Mouse (Mus musculus) hindbrain, postnatal 0 days (tissue): Measurements from ENCODE around the gene A830031A19Rik. TPM values are rescaled to one million over a fixed set of nuclear protein-coding genes. Genes with fewer than 3 reads are reported as not detected.
A peak's percentile ranks its signal among the peaks of the same experiment; 100 is the strongest.

Experiments
- ATAC-seq: fragments of 200-750 bp; cut with Nextera tagmentation; 2 replicates; pipeline ENCODE4 v1.8.0; 2017; ENCODE audit warnings: mild to moderate bottlenecking, moderate TSS enrichment, moderate library complexity
- DNase-seq: peaks from one replicate; pipeline ENCODE4 v3.0.0-alpha.2; 2015; ENCODE audit warnings: low spot score
- H3K27ac ChIP-seq: fragments of 300-500 bp; sonication (generic); 2 replicates; pipeline ENCODE4 v1.5.1; 2014; ENCODE audit warnings: mild to moderate bottlenecking
- H3K27me3 ChIP-seq: fragments of 300-500 bp; sonication (generic); 2 replicates; pipeline ENCODE4 v1.6.1; 2014; ENCODE audit warnings: low read length, mixed read lengths; ENCODE audit not compliant: insufficient read depth
- H3K36me3 ChIP-seq: fragments of 300-500 bp; sonication (generic); 2 replicates; pipeline ENCODE4 v1.6.1; 2014; ENCODE audit warnings: low read length, mixed read lengths; ENCODE audit not compliant: insufficient read depth
- H3K4me1 ChIP-seq: fragments of 300-500 bp; sonication (generic); 2 replicates; pipeline ENCODE4 v1.6.1; 2014; ENCODE audit warnings: antibody characterized with exemption, low read length, mixed read lengths; ENCODE audit not compliant: insufficient read depth
- H3K4me2 ChIP-seq: fragments of 300-500 bp; sonication (generic); 2 replicates; pipeline ENCODE4 v1.6.1; 2014; ENCODE audit warnings: low read depth, mild to moderate bottlenecking, low read length, moderate library complexity, mixed read lengths
- H3K4me3 ChIP-seq: fragments of 300-500 bp; sonication (generic); 2 replicates; pipeline ENCODE4 v1.5.1; 2014; ENCODE audit warnings: low read length
- H3K9ac ChIP-seq: fragments of 300-500 bp; sonication (generic); replicated peaks from 2 replicates; pipeline ENCODE4 v1.6.1; 2014; ENCODE audit warnings: mild to moderate bottlenecking, low read length, moderate library complexity, mixed read lengths
- H3K9me3 ChIP-seq: fragments of 300-500 bp; sonication (generic); 2 replicates; pipeline ENCODE4 v1.6.1; 2016; ENCODE audit warnings: low read length, mixed read lengths
- CTCF ChIP-seq: IDR thresholded peaks from 2 replicates; pipeline ENCODE4 v1.5.1; 2016; ENCODE audit warnings: antibody characterized with exemption, control low read depth, low read depth
- WGBS: fragments of 180-500 bp; shearing (Covaris S2); extraction: QIAGEN DNeasy Blood & Tissue Kit; methylation state at CpG from one replicate; pipeline ENCODE4 v1.1.7; 2014; 5-methylcytosine and 5-hydroxymethylcytosine counted together
- polyA plus RNA-seq: library from polyadenylated mRNA; unstranded; fragments of >200 nt; fragmentation: Nextera tagmentation; extraction: Ambion mirVana; gene quantifications from 2 replicates; pipeline ENCODE4 v1.2.1, GENCODE M21; 2015
- total RNA-seq: library from RNA; depleted of rRNA; stranded (reverse); fragments of >200 nt; gene quantifications from 2 replicates; pipeline ENCODE4 v1.2.3, GENCODE M21; 2014

A830031A19Rik gene
- total and polyA plus RNA-seq, 2 experiments from 2014 or later: not detected

DNA sequence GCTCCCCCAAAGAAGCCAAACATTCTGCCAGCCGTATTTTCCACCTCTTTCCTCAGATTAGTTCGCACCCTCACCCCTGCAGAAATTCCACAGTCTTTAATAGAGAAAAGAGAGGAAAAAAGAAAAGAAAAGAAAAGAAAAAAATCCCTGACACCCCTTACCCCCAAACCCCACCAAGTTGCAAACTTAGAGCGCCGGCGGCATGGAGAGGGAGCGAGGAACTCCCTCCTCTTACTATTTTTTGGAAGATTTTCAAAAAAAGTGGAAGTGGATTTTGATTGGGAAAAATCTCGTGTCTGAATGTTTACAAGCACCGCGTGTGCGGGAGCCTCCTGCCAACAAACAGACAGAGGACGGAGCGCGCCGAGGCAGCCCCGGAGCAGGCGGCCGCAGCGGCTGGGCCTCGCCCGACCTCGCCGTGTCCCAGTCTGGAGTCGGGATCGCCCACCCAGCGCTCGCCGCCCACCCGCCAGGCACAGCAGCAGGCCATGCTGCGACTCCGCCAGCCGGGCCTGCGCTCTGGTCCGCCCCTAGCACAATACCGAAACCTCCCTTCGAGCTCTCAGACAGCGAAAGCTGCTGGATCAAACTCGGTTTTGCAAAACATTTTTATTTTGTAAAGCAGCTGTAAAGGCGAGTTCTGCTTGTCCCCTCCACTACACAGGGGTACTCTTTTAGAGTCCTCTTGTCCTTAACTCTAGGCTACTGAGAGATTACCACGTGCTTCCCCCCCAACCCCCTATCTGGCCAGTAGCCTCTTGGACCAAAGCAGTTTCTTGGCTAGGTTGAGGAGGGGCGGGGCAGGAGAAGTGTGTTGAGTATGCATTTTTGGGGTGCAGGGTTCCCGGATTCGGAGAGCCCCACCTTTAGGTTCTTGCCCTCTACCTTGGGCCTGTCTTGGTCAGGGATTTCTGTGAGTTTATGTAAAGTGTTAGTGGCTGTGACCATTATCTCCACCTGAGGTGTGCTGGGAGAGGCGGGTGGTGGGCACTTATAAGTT lies 4.8 kb upstream of the A830031A19Rik start:
- peak overlapping the region; percentile 93 for H3K27ac ChIP-seq
- no peaks in the 10 kb centered on the region for H3K36me3 ChIP-seq
- peak overlapping the region; percentile 100 for H3K4me2 ChIP-seq
- DNase-seq (peak; percentile 73), ATAC-seq (no peak)
- no peaks in the 10 kb centered on the region for H3K9me3 ChIP-seq
- H3K9ac ChIP-seq: peak overlapping the region; percentile 74
- no peak for TF ChIP-seq CTCF
- peak overlapping the region; percentile 69 for H3K4me3 ChIP-seq
- no peaks in the 10 kb centered on the region for H3K27me3 ChIP-seq
- WGBS: under 1% methylated on average over 43 of the region's 43 CpGs
- H3K4me1 ChIP-seq: 0 out of 2 replicates have a peak, but pooled peaks cover 7% of the 10 kb centered on the region

DNA sequence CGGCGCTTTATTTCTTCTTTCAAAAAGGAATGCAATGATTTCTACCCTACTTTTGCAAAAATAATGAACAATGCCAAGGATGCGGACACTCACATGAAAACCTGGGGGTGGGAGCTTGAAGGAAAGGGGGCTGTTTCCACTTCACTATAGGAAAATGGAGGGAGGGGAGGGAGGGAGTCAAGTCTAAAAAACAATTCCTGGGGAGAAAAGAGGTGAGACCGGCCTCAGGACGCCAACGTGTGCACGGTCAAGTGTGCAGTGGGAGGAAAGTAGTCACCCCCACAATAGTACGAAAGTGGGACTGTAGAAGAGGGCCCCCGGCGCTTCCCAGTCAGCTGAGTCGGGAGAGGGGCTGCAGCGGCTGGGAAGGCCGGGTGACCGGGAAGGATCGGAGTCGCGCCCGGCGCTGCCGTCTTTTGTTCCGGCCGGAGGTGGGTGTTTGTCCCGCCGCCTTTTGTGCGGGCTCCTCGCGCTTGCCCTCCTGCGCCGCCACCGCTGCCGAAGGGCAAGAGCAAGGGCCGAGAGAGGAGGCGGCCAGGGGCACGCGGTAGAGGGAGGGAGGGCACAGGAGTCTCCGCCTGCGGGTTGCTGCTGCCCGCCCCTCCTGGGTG lies 4.0 kb upstream of the A830031A19Rik start:
- H3K4me3 ChIP-seq: peak overlapping the region; percentile 69
- no peak for DNase-seq
- H3K4me2 ChIP-seq: peak overlapping the region; percentile 100
- peak overlapping the region; percentile 93 for H3K27ac ChIP-seq
- no peak for ATAC-seq
- no peaks in the 10 kb centered on the region for H3K27me3 ChIP-seq
- H3K36me3 ChIP-seq: no peaks in the 10 kb centered on the region
- WGBS: under 1% methylated on average over 38 of the region's 38 CpGs
- no peaks in the 10 kb centered on the region for H3K9me3 ChIP-seq
- TF ChIP-seq CTCF: no peak
- peak overlapping the region; percentile 74 for H3K9ac ChIP-seq
- H3K4me1 ChIP-seq: 0 out of 2 replicates have a peak, but pooled peaks cover 7% of the 10 kb centered on the region

DNA sequence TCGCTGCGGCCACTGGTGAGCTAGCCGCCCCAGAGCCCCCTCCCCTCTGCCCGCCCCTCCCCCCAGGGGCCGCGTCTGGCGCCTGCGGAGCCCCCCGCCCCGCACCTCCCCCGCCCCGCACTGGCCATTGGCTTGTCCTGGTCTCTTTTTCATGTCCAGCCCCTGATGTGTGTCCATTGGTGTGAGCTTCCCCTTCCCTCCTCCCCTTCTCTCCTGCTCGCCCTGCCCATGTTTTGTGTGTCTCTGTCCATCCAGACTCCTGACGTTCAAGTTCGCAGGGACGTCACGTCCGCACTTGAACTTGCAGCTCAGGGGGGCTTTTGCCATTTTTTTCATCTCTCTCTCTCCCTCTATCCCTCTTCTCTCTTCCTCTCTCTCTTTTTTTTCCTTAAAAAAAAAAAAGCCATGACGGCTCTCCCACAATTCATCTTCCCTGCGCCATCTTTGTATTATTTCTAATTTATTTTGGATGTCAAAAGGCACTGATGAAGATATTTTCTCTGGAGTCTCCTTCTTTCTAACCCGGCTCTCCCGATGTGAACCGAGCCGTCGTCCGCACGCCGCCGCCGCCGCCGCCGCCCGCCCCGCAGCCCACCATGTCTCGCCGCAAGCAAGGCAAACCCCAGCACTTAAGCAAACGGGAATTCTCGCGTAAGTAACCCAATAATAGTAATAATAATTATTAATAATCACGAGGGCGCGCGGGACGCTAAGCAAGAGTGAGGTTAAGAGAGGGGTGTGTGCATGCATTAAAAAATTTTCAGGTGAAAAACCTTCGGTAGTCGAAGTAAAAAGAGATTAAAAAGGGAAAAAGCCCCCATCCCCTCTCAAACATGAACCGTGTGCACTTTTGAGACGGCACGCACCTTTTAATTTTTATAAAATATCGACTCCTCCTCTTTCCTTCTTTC lies 3.2 kb upstream of the A830031A19Rik start, which contains the start of gene Bcl11a:
Gene Bcl11a (plus strand): TSS at position 262 of the 911 bp plus-strand sequence.
- WGBS: 1% methylated on average over 38 of the region's 51 CpGs
- Histone ChIP-seq H3K9me3 (no peaks in the 10 kb centered on the region), H3K9ac (peak within 1 kb of the TSS; percentile 74), H3K4me1 (0 out of 2 replicates have a peak, but pooled peaks cover 7% of the 10 kb centered on the region), H3K27me3 (0 out of 2 replicates have a peak, but pooled peaks cover 5% of the 10 kb centered on the region), H3K4me3 (peak within 1 kb of the TSS; percentile 69), H3K27ac (peak within 1 kb of the TSS; percentile 93), H3K36me3 (no peaks in the 10 kb centered on the region), H3K4me2 (peak within 1 kb of the TSS; percentile 100)
- DNase-seq (peak; percentile 85), ATAC-seq (peak; percentile 67)
- TF ChIP-seq CTCF: no peak

DNA sequence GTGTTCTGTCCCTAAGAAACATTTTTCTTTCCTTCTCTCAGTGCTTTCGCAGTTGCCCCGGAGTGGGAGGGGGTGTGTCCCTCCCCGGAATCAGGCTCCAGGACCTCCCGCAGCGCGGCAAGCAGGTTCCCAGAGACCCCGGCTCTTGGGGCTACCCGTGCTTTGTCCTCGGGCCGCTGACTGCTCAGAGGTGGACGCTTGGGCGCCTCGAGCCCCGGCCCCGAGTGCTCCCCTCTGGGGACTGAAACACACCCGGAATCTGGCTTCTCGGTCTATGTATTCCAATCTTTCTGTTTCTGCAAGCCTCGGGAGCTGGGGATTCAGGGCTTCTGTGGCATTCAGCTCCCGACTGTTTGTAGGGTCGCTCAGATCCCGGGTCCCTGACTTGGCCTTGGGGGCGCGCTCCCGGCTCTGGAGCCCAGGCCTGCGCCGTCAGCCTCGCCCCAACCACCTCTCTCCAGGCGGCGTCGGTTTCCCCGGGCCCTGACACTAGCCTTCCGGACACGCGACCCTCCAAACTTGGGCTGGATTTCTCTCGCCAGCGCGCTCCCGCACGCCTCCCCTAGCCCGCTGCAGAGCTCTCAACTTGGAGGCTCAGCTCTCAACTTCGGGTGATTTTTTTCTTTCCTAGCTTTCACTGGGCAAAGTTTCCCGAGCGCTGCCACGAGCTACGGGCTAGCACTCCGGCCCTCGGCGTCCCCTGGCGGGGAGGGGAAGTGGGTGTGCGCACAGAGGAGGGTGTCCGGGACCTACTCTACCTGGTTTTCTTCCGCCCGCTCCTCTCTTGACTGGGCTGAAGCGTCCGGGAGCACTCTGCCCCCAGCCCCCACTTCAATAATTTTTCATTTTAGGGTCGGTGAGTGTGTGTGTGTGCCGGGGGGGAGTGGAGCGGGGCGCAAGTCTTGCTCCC lies 2.2 kb upstream of the A830031A19Rik start:
- Histone ChIP-seq H3K27me3 (0 out of 2 replicates have a peak, but pooled peaks cover 5% of the 10 kb centered on the region), H3K9ac (peak overlapping the region; percentile 74), H3K36me3 (no peaks in the 10 kb centered on the region), H3K4me2 (peak overlapping the region; percentile 100), H3K27ac (peak overlapping the region; percentile 93), H3K4me3 (peak overlapping the region; percentile 69), H3K9me3 (no peaks in the 10 kb centered on the region), H3K4me1 (0 out of 2 replicates have a peak, but pooled peaks cover 2% of the 10 kb centered on the region)
- DNase-seq (peak; percentile 70), ATAC-seq (peak; percentile 39)
- TF ChIP-seq CTCF: peak; percentile 46
- under 1% methylated on average over 58 of the region's 59 CpGs for WGBS

DNA sequence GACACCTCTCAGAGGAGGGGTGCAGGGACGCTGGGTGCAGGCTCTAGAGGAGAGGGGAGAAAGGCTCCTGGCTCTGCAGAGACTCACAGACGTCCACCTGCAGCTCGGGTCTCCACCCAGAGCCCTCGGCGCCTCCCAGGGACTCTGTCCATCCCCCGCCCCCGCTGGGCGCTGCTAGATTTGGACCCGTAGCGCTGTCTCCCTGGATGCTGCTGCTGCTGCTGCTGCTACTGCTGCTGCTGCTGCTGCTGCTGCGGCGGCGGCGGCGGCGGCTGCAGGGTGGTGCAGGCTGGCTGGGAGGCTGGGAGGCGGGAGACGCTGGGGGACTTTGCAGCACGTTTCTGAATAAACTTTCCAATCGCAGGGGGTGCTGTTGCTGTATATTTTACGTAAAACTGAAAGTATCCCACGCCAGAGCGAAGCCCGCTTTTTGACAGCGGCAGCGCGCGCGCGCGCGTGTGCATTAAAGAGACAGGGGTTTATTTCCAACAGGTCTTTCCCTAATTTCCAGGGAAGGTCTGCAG lies 1.3 kb upstream of the A830031A19Rik start:
- peak overlapping the region; percentile 74 for H3K9ac ChIP-seq
- peak overlapping the region; percentile 69 for H3K4me3 ChIP-seq
- peak; percentile 93 for DNase-seq
- WGBS: under 1% methylated on average over 31 of the region's 32 CpGs
- H3K9me3 ChIP-seq: no peaks in the 10 kb centered on the region
- H3K4me2 ChIP-seq: peak overlapping the region; percentile 100
- H3K4me1 ChIP-seq: no peaks in the 10 kb centered on the region
- 0 out of 2 replicates have a peak, but pooled peaks cover 5% of the 10 kb centered on the region for H3K27me3 ChIP-seq
- H3K27ac ChIP-seq: peak overlapping the region; percentile 93
- peak; percentile 46 for TF ChIP-seq CTCF
- no peaks in the 10 kb centered on the region for H3K36me3 ChIP-seq
- peak; percentile 30 for ATAC-seq
